Comparison of ENCODE assay signal across 8 mouse cellular contexts in the genomic region with DNA sequence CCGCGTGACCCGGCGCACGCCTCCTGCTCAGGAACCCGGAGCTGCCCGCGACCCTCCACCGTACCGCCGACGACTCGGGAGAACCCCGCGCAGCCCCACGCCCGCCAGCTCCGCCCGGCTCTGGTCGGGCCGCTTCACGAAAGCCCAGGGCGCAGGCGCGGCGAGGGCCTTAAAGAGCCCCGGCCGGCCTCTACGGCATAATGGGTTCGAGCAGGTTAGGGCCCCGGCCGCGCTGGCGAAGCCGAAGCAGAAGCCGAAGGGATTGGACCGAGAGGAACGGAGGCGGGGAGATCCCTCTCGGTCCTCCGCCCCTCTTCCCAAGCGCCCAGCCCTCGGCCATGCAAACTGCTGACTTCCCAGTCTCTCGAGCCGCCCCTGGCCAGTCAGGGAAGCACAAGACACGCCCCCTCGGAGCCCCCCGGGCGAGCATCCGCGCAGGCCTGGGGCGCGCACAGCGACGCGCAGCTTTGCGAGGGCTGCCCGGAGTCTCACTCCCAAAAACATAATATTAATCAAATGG. TPM values are rescaled to one million over a fixed set of nuclear protein-coding genes. Genes with fewer than 3 reads are reported as not detected.
A peak's percentile ranks its signal among the peaks of the same experiment; 100 is the strongest.
DNase-seq lines count a peak whose midpoint lies in the region; ATAC-seq and TF ChIP-seq lines count a peak whose summit lies in the region.

No protein-coding gene starts in this region.

- WGBS in lung, embryonic 14.5 days = under 1% methylated on average over 58 of the region's 58 CpGs
- under 1% methylated on average over 58 of the region's 58 CpGs for WGBS in olfactory bulb, adult 2 months

- no peaks in the 10 kb centered on the region for H3K9me3 ChIP-seq in lung, embryonic 14.5 days (ENCODE audit: low read depth, low read length)

- H3K9ac ChIP-seq in lung, embryonic 14.5 days = peak overlapping the region; percentile 92

- peak; percentile 59; the same call in 1 of the 2 replicates for TF ChIP-seq POLR2A in olfactory bulb, adult 2 months (IDR thresholded peaks at IDR 0.05; ENCODE audit: insufficient read depth, low read depth, low read length)

- H3K4me3 ChIP-seq in lung, embryonic 14.5 days (ENCODE audit: low read depth, low read length) = peak overlapping the region; percentile 88
- H3K4me3 ChIP-seq in olfactory bulb, adult 2 months (ENCODE audit: insufficient read depth, low read depth, low read length) = peak overlapping the region; percentile 77

- peak overlapping the region; percentile 97 for H3K27ac ChIP-seq in lung, embryonic 14.5 days (ENCODE audit: low read depth)
- 0 out of 2 replicates have a peak overlapping the region, but pooled peaks have one; percentile 16 for H3K27ac ChIP-seq in olfactory bulb, adult 2 months (ENCODE audit: insufficient read depth, low read depth, low read length)

- H3K4me1 ChIP-seq in lung, embryonic 14.5 days (ENCODE audit: insufficient read depth) = peaks cover 11% of the 10 kb centered on the region; the same call in 1 of the 2 replicates
- H3K4me1 ChIP-seq in olfactory bulb, adult 2 months (ENCODE audit: control insufficient read depth, insufficient read depth, low read length) = peaks cover 2% of the 10 kb centered on the region; the same call in 1 of the 2 replicates

- peak; percentile 92 for DNase-seq in MN1 (ENCODE audit: low spot score)
- peak; percentile 86 for DNase-seq in cerebellum, adult 8-10 months
- peak; percentile 95 for DNase-seq in forelimb bud, embryonic 11.5 days (ENCODE audit: low read depth, low spot score)
- peak; percentile 82 to 83 for DNase-seq in layer of hippocampus, adult 8-10 months (ENCODE audit: low spot score in 2 of 2)
- DNase-seq in lung, embryonic 14.5 days = peak; percentile 97
- DNase-seq in thymus, adult 18-20 months = peak; percentile 55 to 56

- no peaks in the 10 kb centered on the region for H3K36me3 ChIP-seq in lung, embryonic 14.5 days (ENCODE audit: insufficient read depth)

- peak; percentile 17; the same call in 1 of the 2 replicates for TF ChIP-seq CTCF in lung, embryonic 14.5 days (IDR thresholded peaks at IDR 0.05; ENCODE audit: low read depth)
- TF ChIP-seq CTCF in olfactory bulb, adult 2 months (IDR thresholded peaks at IDR 0.05; ENCODE audit: insufficient read depth, low read depth, low read length) = no peak

- ATAC-seq in hematopoietic stem cell, adult 5-6 weeks (replicated peaks in 1 of 2; ENCODE audit: insufficient read depth in 1 of 2, low FRiP score in 2 of 2, low TSS enrichment in 1 of 2, low read depth in 1 of 2, poor library complexity in 2 of 2, severe bottlenecking in 2 of 2) = peak; percentile 58 to 68
- ATAC-seq in lung, embryonic 14.5 days (ENCODE audit: insufficient read depth) = peak; percentile 100

- H3K27me3 ChIP-seq in lung, embryonic 14.5 days (ENCODE audit: insufficient read depth, low read length) = no peaks in the 10 kb centered on the region

- H3K4me2 ChIP-seq in lung, embryonic 14.5 days = peak overlapping the region; percentile 65

RNA-seq across cellular contexts. Expression of gene Evi5, which starts 5.9 kb away (rescaled TPM):
- 19.9 and 25.3 TPM in 2 replicates for total RNA-seq in hematopoietic stem cell, adult 5-6 weeks (2017)
- 10 to 100 TPM; 64.9 to 75.5 (median 68.0) TPM for total RNA-seq in layer of hippocampus, adult 8-10 months (2022)
- polyA plus RNA-seq in lung, embryonic 14.5 days (2014; fragmentation: Nextera tagmentation; extraction: Ambion mirVana) = 60.7 and 61.2 TPM in 2 replicates
- polyA plus RNA-seq in olfactory bulb, adult 2 months (2012; ENCODE audit: insufficient read depth, insufficient read length, low replicate concordance, missing spikeins) = not detected in 2 replicates

RNA-seq across cellular contexts. Expression of gene Rpl5, which starts 31.3 kb away (rescaled TPM):
- total RNA-seq in hematopoietic stem cell, adult 5-6 weeks (2017) = 277 and 564 TPM in 2 replicates
- total RNA-seq in layer of hippocampus, adult 8-10 months (2022) = 10 to 100 TPM; 62.0 to 75.5 (median 66.3) TPM
- 75.7 and 79.6 TPM in 2 replicates for polyA plus RNA-seq in lung, embryonic 14.5 days (2014; fragmentation: Nextera tagmentation; extraction: Ambion mirVana)
- polyA plus RNA-seq in olfactory bulb, adult 2 months (2012; ENCODE audit: insufficient read depth, insufficient read length, low replicate concordance, missing spikeins) = not detected in 2 replicates

RNA-seq across cellular contexts. Expression of gene Ube2d2b, which starts 39.1 kb away (rescaled TPM):
- not detected in 2 replicates for total RNA-seq in hematopoietic stem cell, adult 5-6 weeks (2017)
- not detected for total RNA-seq in layer of hippocampus, adult 8-10 months (2022)
- polyA plus RNA-seq in lung, embryonic 14.5 days (2014; fragmentation: Nextera tagmentation; extraction: Ambion mirVana) = 0.11 and 0.50 TPM in 2 replicates
- polyA plus RNA-seq in olfactory bulb, adult 2 months (2012; ENCODE audit: insufficient read depth, insufficient read length, low replicate concordance, missing spikeins) = not detected in 2 replicates

Comparison
In these comparisons a context has a peak if more than half of its experiments do, and no peak if none do; other contexts are left out.
1. Peak in every context shown above with its lines: DNase-seq, ATAC-seq, H3K4me3 ChIP-seq and H3K27ac ChIP-seq.